Mouse (Mus musculus) layer of hippocampus, adult 11-12 months (tissue): ENCODE results near the gene Krt24.
A peak's percentile ranks its signal among the peaks of the same experiment; 100 is the strongest.

Source experiments
- DNase-seq: peaks from one replicate; pipeline ENCODE4 v3.0.0; 2022; ENCODE audit warnings: low spot score

The Krt24 gene

GRCm38 (mm10) chr11:99284833-99285312 is at the start of gene Krt24:
Gene Krt24 (minus strand): TSS chr11:99285262.
- DNase-seq: no peak

- DNase-seq: peak; percentile 76
These were observed 48.4 kb upstream of the Krt24 start for GRCm38 (mm10) chr11:99333426-99333825.

- no peak for DNase-seq
These were observed 44.6 kb upstream of the Krt24 start for GRCm38 (mm10) chr11:99329655-99330054.

- DNase-seq: no peak
These were observed 37.8 kb upstream of the Krt24 start, which contains the start of gene Krt25 for GRCm38 (mm10) chr11:99322851-99323250. Gene Krt25 (minus strand): TSS chr11:99322951.

GRCm38 (mm10) chr11:99321094-99321493 is 36.0 kb upstream of the Krt24 start:
- no peak for DNase-seq

GRCm38 (mm10) chr11:99319127-99319526 is 34.1 kb upstream of the Krt24 start:
- no peak for DNase-seq

GRCm38 (mm10) chr11:99316543-99316942 is 31.5 kb upstream of the Krt24 start:
- no peak for DNase-seq

- no peak for DNase-seq
These were observed 29.5 kb upstream of the Krt24 start for GRCm38 (mm10) chr11:99314594-99314993.

- DNase-seq: no peak
These were observed 25.8 kb upstream of the Krt24 start for GRCm38 (mm10) chr11:99310882-99311281.

GRCm38 (mm10) chr11:99307579-99307978 is 22.5 kb upstream of the Krt24 start:
- peak; percentile 75 for DNase-seq

GRCm38 (mm10) chr11:99295039-99295438 is 10.0 kb upstream of the Krt24 start:
- no peak for DNase-seq

GRCm38 (mm10) chr11:99292846-99293245 is 7.8 kb upstream of the Krt24 start:
- peak; percentile 39 for DNase-seq

- DNase-seq: peak; percentile 21
These were observed 1.1 kb downstream of the Krt24 start for GRCm38 (mm10) chr11:99284011-99284410.

- no peak for DNase-seq
These were observed 1.7 kb downstream of the Krt24 start for GRCm38 (mm10) chr11:99283334-99283733.

- DNase-seq: no peak
These were observed 3.9 kb downstream of the Krt24 start for GRCm38 (mm10) chr11:99281116-99281515.

- DNase-seq: no peak
These were observed 5.1 kb downstream of the Krt24 start for GRCm38 (mm10) chr11:99279986-99280385.

- no peak for DNase-seq
These were observed 8.3 kb downstream of the Krt24 start for GRCm38 (mm10) chr11:99276786-99277185.

- no peak for DNase-seq
These were observed 9.4 kb downstream of the Krt24 start for GRCm38 (mm10) chr11:99275624-99276023.

GRCm38 (mm10) chr11:99272721-99273120 is 12.3 kb downstream of the Krt24 start:
- no peak for DNase-seq

- no peak for DNase-seq
These were observed 15.9 kb downstream of the Krt24 start for GRCm38 (mm10) chr11:99269192-99269591.

- DNase-seq: no peak
These were observed 19.3 kb downstream of the Krt24 start for GRCm38 (mm10) chr11:99265796-99266195.

- DNase-seq: peak; percentile 49
These were observed 19.8 kb downstream of the Krt24 start for GRCm38 (mm10) chr11:99265220-99265619.

GRCm38 (mm10) chr11:99256213-99256612 is 28.8 kb downstream of the Krt24 start:
- no peak for DNase-seq

- no peak for DNase-seq
These were observed 29.7 kb downstream of the Krt24 start for GRCm38 (mm10) chr11:99255316-99255715.

- DNase-seq: no peak
These were observed 31.2 kb downstream of the Krt24 start for GRCm38 (mm10) chr11:99253893-99254292.
